ENCODE assay signal across 10 mouse cellular contexts in the genomic region with DNA sequence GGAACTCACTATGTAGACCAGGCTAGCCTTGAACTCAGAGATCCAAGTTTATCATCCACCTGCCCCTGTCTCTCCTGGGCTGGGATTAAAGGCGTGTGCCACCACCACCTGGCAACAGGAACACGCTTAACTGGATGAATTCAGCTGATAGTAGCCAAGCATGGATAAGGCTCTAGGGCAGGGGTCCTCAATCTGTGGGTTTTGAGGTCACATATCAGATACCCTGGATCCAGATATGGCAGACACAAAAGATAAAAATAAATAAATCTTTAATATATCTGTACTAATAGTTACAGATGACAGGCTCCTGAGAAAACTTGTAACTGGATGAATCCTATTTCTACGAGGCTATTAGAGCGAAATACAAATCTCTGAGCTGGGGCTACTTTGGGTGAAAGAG. TPM values are rescaled to one million over a fixed set of nuclear protein-coding genes. Genes with fewer than 3 reads are reported as not detected.
DNase-seq lines count a peak whose midpoint lies in the region; ATAC-seq and TF ChIP-seq lines count a peak whose summit lies in the region.
"Had no signal": no experiment of that assay in that cellular context is flagged by ENCODE, and none has a peak within 500 bp of the region (broad histone marks: within the 10 kb centered on the region; RNA-seq: fewer than 3 reads in every experiment).

No protein-coding gene starts in this region.

- no peak overlapping the region for H3K27ac ChIP-seq in lung, postnatal 0 days (ENCODE audit: low read length)
- no peak overlapping the region for H3K27ac ChIP-seq in forebrain, postnatal 0 days (ENCODE audit: low read depth, low read length)
- H3K27ac ChIP-seq in liver, embryonic 14.5 days: no peak overlapping the region

- H3K27me3 ChIP-seq in lung, postnatal 0 days (replicated peaks; ENCODE audit: insufficient read depth, low read length): no peaks in the 10 kb centered on the region
- H3K27me3 ChIP-seq in forebrain, postnatal 0 days (ENCODE audit: insufficient read depth, low read length): no peaks in the 10 kb centered on the region
- H3K27me3 ChIP-seq in liver, embryonic 14.5 days (ENCODE audit: control insufficient read depth, insufficient read depth, low read length): no peaks in the 10 kb centered on the region

- no peak for TF ChIP-seq EP300 in lung, postnatal 0 days (IDR thresholded peaks at IDR 0.05)
- no peak for TF ChIP-seq EP300 in liver, embryonic 14.5 days (IDR thresholded peaks at IDR 0.05; ENCODE audit: low read depth)

- no peaks in the 10 kb centered on the region for H3K9me3 ChIP-seq in lung, postnatal 0 days (ENCODE audit: low read length)
- no peaks in the 10 kb centered on the region for H3K9me3 ChIP-seq in forebrain, postnatal 0 days (ENCODE audit: low read length)
- H3K9me3 ChIP-seq in liver, embryonic 14.5 days (ENCODE audit: control insufficient read depth, low read length): no peaks in the 10 kb centered on the region

- no peak overlapping the region for H3K9ac ChIP-seq in lung, postnatal 0 days (replicated peaks; ENCODE audit: low read depth)
- no peak overlapping the region for H3K9ac ChIP-seq in forebrain, postnatal 0 days
- H3K9ac ChIP-seq in liver, embryonic 14.5 days (replicated peaks): peak overlapping the region; percentile 82

- ATAC-seq in lung, postnatal 0 days: no peak
- ATAC-seq in forebrain, postnatal 0 days: no peak
- ATAC-seq in liver, embryonic 14.5 days (ENCODE audit: insufficient read depth): no peak

- H3K4me3 ChIP-seq in lung, postnatal 0 days (ENCODE audit: low read depth, low read length): peak overlapping the region; percentile 83; the same call in 1 of the 2 replicates
- peak overlapping the region; percentile 72 for H3K4me3 ChIP-seq in forebrain, postnatal 0 days (ENCODE audit: low read depth, low read length)
- H3K4me3 ChIP-seq in liver, embryonic 14.5 days (ENCODE audit: insufficient read depth in 1 of 2, low read depth in 2 of 2, low read length in 2 of 2): peak overlapping the region; percentile 67 to 90

- H3K4me2 ChIP-seq in lung, postnatal 0 days (replicated peaks; ENCODE audit: low read depth, low read length): 0 out of 2 replicates have a peak overlapping the region, but pooled peaks have one; percentile 88
- H3K4me2 ChIP-seq in forebrain, postnatal 0 days (ENCODE audit: low read depth): peak overlapping the region; percentile 59
- peak overlapping the region; percentile 78 for H3K4me2 ChIP-seq in liver, embryonic 14.5 days (ENCODE audit: low read depth)

- H3K36me3 ChIP-seq in lung, postnatal 0 days (ENCODE audit: insufficient read depth, low read length): peaks cover 20% of the 10 kb centered on the region
- peaks cover 25% of the 10 kb centered on the region for H3K36me3 ChIP-seq in forebrain, postnatal 0 days (ENCODE audit: insufficient read depth)
- peaks cover 24% of the 10 kb centered on the region for H3K36me3 ChIP-seq in liver, embryonic 14.5 days (replicated peaks; ENCODE audit: control insufficient read depth, insufficient read depth, low read depth)

- no peak for TF ChIP-seq CTCF in lung, postnatal 0 days (IDR thresholded peaks at IDR 0.05)
- TF ChIP-seq CTCF in forebrain, postnatal 0 days (IDR thresholded peaks at IDR 0.05; ENCODE audit: low read depth): no peak
- no peak for TF ChIP-seq CTCF in liver, embryonic 14.5 days (IDR thresholded peaks at IDR 0.05; ENCODE audit: low read depth)

- DNase-seq in lung, postnatal 0 days (ENCODE audit: low spot score): no peak
- no peak for DNase-seq in lung, postnatal 36 days
- no peak for DNase-seq in forebrain, postnatal 0 days
- no peak for DNase-seq in liver, embryonic 14.5 days (ENCODE audit: low read depth in 3 of 3, low spot score in 3 of 3)
- no peak for DNase-seq in thymus, postnatal 25 days
- DNase-seq in cerebellum, adult 8-10 months: no peak
- no peak for DNase-seq in testis, postnatal 14 days (ENCODE audit: low spot score)
- DNase-seq: kidney, adult 2 months had no signal

- whole genome bisulfite sequencing in lung, postnatal 0 days: 90% methylated on average over 4 of the region's 4 CpGs
- 88% methylated on average over 4 of the region's 4 CpGs for WGBS in forebrain, postnatal 0 days
- 76% methylated on average over 4 of the region's 4 CpGs for WGBS in liver, embryonic 14.5 days (ENCODE audit: insufficient replicate concordance)

- peaks cover 7% of the 10 kb centered on the region; the same call in 1 of the 2 replicates for H3K4me1 ChIP-seq in lung, postnatal 0 days (ENCODE audit: insufficient read depth, low read depth, low read length)
- H3K4me1 ChIP-seq in forebrain, postnatal 0 days (ENCODE audit: insufficient read depth): peaks cover 9% of the 10 kb centered on the region; the same call in 1 of the 2 replicates
- H3K4me1 ChIP-seq in liver, embryonic 14.5 days (replicated peaks; ENCODE audit: control insufficient read depth in 2 of 2, insufficient read depth in 2 of 2, low read length in 1 of 2): peaks cover 5 to 22% of the 10 kb centered on the region in 2 experiments; a peak in 3 of 4 replicates

RNA-seq across cellular contexts. Expression of a gene that starts 1.3 kb away (rescaled TPM):
- polyA plus RNA-seq in lung, postnatal 0 days (2015; fragmentation: Nextera tagmentation; extraction: Ambion mirVana): 188 and 191 TPM in 2 replicates
- total RNA-seq in forebrain, postnatal 0 days (2014; rRNA removed): 122 and 137 TPM in 2 replicates
- polyA plus RNA-seq in forebrain, postnatal 0 days (2015; fragmentation: Nextera tagmentation; extraction: Ambion mirVana): 165 and 170 TPM in 2 replicates
- 59.5 and 72.5 TPM in 2 replicates for polyA plus RNA-seq in liver, embryonic 14.5 days (2012; rRNA removed)
- polyA plus RNA-seq in liver, embryonic 14.5 days (2014; fragmentation: Nextera tagmentation; extraction: Ambion mirVana): 98.2 and 102 TPM in 2 replicates

RNA-seq across cellular contexts. Expression of a gene that starts 16.6 kb away (rescaled TPM):
- 43.7 and 64.8 TPM in 2 replicates for polyA plus RNA-seq in lung, postnatal 0 days (2015; fragmentation: Nextera tagmentation; extraction: Ambion mirVana)
- total RNA-seq in forebrain, postnatal 0 days (2014; rRNA removed): 0.24 TPM in 1 of 2 replicates, not detected in the other
- polyA plus RNA-seq in forebrain, postnatal 0 days (2015; fragmentation: Nextera tagmentation; extraction: Ambion mirVana): 0.24 and 0.86 TPM in 2 replicates
- 0.17 and 0.91 TPM in 2 replicates for polyA plus RNA-seq in liver, embryonic 14.5 days (2012; rRNA removed)
- 0.09 and 0.44 TPM in 2 replicates for polyA plus RNA-seq in liver, embryonic 14.5 days (2014; fragmentation: Nextera tagmentation; extraction: Ambion mirVana)
- total RNA-seq: common myeloid progenitor, adult 5-6 weeks; monocyte, adult 5-6 weeks had no signal

RNA-seq across cellular contexts. Expression of a gene that starts 19.9 kb away (rescaled TPM):
- polyA plus RNA-seq in lung, postnatal 0 days (2015; fragmentation: Nextera tagmentation; extraction: Ambion mirVana): 8.9 and 9.1 TPM in 2 replicates
- total RNA-seq in forebrain, postnatal 0 days (2014; rRNA removed): 3.9 TPM in 1 of 2 replicates, not detected in the other
- polyA plus RNA-seq in forebrain, postnatal 0 days (2015; fragmentation: Nextera tagmentation; extraction: Ambion mirVana): 0.41 and 0.88 TPM in 2 replicates
- 181 and 203 TPM in 2 replicates for polyA plus RNA-seq in liver, embryonic 14.5 days (2012; rRNA removed)
- polyA plus RNA-seq in liver, embryonic 14.5 days (2014; fragmentation: Nextera tagmentation; extraction: Ambion mirVana): 195 and 196 TPM in 2 replicates

RNA-seq across cellular contexts. Expression of a gene that starts 30.4 kb away (rescaled TPM):
- 21.3 and 21.9 TPM in 2 replicates for polyA plus RNA-seq in lung, postnatal 0 days (2015; fragmentation: Nextera tagmentation; extraction: Ambion mirVana)
- total RNA-seq in forebrain, postnatal 0 days (2014; rRNA removed): 55.2 and 59.2 TPM in 2 replicates
- polyA plus RNA-seq in forebrain, postnatal 0 days (2015; fragmentation: Nextera tagmentation; extraction: Ambion mirVana): 64.1 and 64.7 TPM in 2 replicates
- polyA plus RNA-seq in liver, embryonic 14.5 days (2012; rRNA removed): 14.6 and 14.7 TPM in 2 replicates
- 16.8 and 19.9 TPM in 2 replicates for polyA plus RNA-seq in liver, embryonic 14.5 days (2014; fragmentation: Nextera tagmentation; extraction: Ambion mirVana)

RNA-seq across cellular contexts. Expression of a gene that starts 41.0 kb away (rescaled TPM):
- 100 and 112 TPM in 2 replicates for polyA plus RNA-seq in lung, postnatal 0 days (2015; fragmentation: Nextera tagmentation; extraction: Ambion mirVana)
- total RNA-seq in forebrain, postnatal 0 days (2014; rRNA removed): 27.8 and 35.2 TPM in 2 replicates
- polyA plus RNA-seq in forebrain, postnatal 0 days (2015; fragmentation: Nextera tagmentation; extraction: Ambion mirVana): 112 and 143 TPM in 2 replicates
- polyA plus RNA-seq in liver, embryonic 14.5 days (2012; rRNA removed): 17.5 and 26.4 TPM in 2 replicates
- polyA plus RNA-seq in liver, embryonic 14.5 days (2014; fragmentation: Nextera tagmentation; extraction: Ambion mirVana): 41.5 and 42.1 TPM in 2 replicates

Comparison
In these comparisons a context has a peak if more than half of its experiments do, and no peak if none do; other contexts are left out.
1. RNA of a gene that starts 16.6 kb away (polyA plus RNA-seq): 43.7 to 64.8 TPM in lung, postnatal 0 days; 0.24 to 0.86 TPM in forebrain, postnatal 0 days and 0.09 to 0.91 TPM in liver, embryonic 14.5 days; every median in the first group is over 10 times any median in the second.
2. RNA of a gene that starts 19.9 kb away (polyA plus RNA-seq): 181 to 203 TPM in liver, embryonic 14.5 days; 8.9 to 9.1 TPM in lung, postnatal 0 days and 0.41 to 0.88 TPM in forebrain, postnatal 0 days; every median in the first group is over 10 times any median in the second.
3. Peak in every context shown above with its lines, with median percentiles within 50 percentile points of each other: H3K4me2 ChIP-seq and H3K4me3 ChIP-seq.